Mouse (Mus musculus): ENCODE results near the gene Ano7.

DNA sequence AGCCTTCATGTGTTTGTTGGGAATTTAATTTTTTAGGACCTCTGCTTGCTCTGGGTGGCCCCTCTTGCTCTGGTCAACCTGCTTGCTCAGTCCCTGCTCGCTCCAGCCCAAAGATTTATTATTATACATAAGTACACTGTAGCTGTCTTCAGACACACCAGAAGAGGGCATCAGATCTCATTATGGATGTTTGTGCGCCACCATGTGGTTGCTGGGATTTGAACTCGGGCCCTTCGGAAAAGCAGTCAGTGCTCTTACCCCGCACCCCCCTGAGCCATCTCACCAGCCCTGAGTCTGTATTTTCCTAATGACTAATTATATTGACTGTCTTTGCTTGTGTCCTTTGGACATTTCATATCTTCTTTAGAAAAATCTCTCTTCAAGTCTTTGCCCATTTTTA, 5.4 kb downstream of the Ano7 start:
- TF ChIP-seq POLR2A (IDR thresholded peaks at IDR 0.05; ENCODE audit: control insufficient read depth, extremely low read depth, insufficient read depth, low read length, poor library complexity) (no peak), CTCF (IDR thresholded peaks at IDR 0.05; ENCODE audit: borderline replicate concordance, control insufficient read depth, extremely low read depth, insufficient read depth, low read length, poor library complexity) (no peak)

Measured in thymus, adult 2 months (tissue).